Mouse (Mus musculus) cerebellum, postnatal 4 days (tissue): ENCODE measurements around the gene Gm45716.
"Not testable (repeated sequence)": the region's sequence is repeated elsewhere in the genome, so short reads cannot be mapped to it uniquely, and the experiment has no call there.

Source experiments
- DNase-seq, 2 experiments: peaks; one replicate each; pipeline ENCODE4 v3.0.0; 2022; ENCODE audit warnings: low spot score in 2 of 2, mixed read lengths in 1 of 2

The Gm45716 gene

DNA sequence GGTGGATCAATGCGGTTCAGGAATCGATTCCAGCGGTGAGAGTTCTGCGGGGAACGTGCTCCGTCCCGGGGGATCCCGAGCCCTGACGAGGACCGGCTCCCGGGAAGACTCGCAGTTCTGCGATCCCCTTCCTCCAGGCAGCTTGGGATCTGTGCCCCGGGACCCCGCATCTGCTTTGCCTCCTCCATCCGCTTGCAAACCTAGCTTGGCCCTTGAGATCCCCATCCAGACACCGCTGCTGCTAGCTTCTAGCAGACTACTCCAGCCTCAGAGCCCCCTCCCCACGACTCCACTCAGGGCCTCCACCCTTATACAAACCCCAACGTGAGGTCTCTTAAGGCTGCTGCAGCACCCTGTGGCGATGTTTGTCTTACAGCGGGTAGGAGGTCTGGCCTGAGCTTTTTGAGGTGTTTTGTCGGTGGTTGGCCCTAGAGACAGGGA, 62.2 kb downstream of the Gm45716 start:
- no peak for DNase-seq

DNA sequence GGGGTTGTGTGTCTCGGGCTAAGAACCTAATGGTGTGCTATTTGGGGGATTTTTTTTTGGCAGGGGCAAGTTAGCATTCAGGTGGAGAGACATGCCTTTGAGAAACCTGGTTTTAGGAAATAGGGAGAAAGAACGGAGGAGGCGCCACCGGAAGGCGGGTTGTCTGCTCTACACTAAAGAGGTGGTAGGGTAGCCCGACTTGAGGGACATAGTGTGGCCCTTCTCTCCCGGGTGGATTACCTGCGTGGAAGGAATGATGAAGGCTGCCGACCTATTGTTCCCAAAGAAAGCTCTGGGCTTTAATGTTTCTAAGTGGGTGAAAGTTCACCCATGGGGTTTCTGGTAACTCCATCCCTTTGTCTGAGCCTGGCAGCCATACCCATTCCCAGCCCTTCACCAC, 62.7 kb downstream of the Gm45716 start:
- DNase-seq = no peak

DNA sequence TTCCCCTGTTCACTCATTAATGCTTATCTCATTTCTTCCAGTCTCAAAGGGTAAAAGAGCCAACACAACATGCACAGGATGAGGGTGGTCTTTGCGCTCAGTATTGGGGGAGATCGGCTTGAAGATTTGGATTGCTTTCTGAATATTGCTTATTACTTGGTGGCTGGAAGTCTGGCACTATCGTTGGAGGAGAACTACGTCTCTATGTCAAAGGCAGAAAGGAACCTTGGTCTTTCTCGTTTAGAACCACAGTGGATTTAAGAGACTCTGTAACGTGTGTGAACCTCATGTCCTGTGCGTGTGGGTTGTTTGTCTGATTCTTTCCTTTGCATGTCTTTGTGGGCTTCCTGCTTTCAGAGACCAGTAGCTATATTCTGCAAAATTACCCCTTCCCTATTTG, 63.2 kb downstream of the Gm45716 start:
- DNase-seq = no peak

DNA sequence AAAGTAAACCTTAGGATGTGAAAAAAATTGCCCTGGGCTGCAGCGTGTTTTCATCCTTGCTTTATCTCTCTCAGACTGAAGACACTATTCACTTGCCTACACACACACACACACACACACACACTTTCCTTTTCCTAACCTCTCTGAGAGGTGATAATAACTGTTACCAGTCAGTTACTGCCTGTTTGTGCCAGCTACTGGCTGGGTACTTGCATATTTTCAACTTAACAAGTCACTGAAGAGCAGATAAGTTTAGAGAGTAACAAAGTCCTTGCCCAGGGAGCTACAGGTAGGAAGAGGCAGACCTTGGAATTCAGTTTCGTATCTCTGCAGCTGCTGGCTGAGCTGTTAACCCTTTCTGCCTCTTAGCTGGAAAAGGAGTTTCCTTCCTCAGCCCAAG, 64.4 kb downstream of the Gm45716 start:
- no peak for DNase-seq

DNA sequence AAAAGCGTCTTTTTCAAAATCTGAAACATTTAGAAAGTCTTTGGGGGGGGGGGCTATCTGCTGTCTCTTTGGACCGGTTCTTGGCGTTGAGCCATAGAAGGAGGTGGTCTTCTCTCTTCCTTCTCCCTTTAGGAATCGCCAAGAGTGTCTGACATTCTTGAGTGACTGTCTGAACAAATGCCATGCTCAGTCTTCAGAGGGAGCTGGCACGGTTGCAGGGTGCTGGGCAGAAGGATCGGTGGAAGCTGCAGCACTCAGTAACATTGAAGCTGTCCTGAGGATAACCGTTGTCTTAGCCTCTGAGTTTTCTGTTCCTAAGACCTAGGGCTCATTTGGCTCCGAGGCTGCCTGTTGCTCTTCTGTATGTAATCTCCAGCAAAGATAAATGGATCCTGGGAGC, 64.9 kb downstream of the Gm45716 start:
- DNase-seq = peak in 1 of 2 experiments; percentile 11

DNA sequence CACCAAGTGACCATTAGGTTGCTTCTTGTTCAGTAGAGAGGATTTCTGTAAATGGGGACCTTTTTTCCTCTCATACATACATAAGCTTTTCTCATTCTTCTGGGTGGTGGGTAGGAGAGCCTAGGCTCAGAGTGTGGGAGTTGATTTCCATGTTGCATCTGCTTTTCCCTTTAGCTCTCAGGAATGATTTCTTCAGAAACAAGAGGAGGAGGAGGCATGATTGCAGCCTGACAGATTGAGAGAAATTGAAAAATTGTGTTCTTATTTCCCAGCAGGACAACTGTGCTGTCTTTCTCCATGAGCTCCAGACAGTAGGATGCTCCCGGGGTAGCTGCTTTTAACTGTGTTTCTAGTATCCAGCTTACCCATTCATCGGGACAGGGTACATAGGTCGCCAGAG, 67.1 kb downstream of the Gm45716 start:
- DNase-seq = no peak

DNA sequence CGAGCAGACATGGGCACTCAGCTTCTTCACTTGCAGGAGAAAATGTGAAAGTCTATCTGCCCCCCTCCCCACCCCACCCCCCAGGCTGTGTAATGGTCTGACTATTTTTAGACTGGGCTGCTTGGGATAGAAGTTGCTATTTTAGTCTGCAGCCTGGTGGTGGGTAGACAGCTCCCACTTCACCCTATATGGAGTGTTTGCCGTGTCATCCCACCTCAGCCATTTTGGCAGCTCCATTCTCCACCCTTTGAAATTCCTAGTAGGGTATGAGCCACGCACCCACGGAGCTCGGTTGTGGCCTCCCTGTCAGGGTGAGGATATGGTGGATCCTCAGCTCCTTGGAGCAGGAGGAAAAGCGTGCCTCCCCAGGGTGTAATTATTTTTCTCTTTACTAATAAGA, 68.2 kb downstream of the Gm45716 start:
- DNase-seq = no peak

DNA sequence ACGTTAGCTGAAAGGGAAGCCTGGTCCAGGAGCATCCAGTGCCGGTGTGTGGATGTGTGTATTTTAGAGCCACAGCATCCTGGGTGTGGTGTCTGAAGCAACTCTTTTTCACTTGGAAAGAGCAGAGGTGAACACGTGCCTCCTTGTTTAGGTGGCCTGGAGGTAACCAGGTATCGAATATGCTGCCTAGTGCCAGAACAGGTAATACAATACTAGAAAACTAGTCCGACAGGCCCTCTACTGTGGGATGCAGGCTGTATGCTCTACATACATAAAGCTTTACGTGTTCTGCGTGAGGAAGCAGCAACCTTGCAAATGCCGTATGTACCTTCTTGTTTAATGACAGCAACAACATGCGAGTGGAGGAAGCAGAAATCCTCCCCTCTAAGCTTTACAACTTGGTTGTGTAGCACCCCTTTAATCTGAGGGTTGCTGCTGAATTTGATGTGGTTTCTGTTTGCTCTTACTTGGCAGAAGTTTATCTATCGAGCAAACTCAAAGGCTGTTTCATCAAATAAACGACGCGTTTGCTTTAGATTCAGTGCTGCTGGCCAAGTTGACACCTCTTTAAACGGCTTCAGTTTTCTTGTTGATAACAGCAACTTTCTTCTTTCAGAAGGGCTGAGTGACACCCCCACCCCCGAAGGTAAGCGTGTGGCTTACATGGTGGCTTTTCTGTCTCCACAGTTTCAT, 69.5 kb downstream of the Gm45716 start:
- no peak for DNase-seq

DNA sequence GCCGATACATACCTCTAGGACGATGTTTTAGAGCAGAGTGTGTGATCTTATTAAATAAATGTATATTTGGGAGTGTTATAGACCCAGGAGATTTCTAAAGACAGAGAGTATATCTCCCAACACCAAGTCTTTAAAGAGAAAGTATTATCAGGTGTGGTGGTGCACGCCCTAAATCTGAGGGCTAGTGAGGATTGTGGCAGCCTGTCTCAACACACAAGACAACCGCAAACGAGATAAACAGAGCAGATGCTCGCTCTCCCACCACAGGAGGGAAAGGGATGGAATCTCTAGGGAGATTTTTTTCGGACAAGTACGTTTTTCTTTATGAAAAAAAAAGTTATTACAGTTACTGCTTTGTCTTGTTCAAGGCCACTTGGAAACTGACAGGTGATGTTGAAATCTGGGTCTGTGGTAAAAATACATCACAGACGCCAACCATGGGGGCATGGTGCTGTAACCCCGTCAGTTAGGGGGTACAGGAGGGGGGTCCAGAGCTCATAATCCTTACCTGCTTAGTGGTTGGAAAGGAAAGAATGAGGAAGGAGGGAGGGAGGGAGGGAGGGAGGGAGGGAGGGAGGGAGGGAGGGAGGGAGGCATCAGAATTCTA, 70.9 kb downstream of the Gm45716 start:
- no peak for DNase-seq

DNA sequence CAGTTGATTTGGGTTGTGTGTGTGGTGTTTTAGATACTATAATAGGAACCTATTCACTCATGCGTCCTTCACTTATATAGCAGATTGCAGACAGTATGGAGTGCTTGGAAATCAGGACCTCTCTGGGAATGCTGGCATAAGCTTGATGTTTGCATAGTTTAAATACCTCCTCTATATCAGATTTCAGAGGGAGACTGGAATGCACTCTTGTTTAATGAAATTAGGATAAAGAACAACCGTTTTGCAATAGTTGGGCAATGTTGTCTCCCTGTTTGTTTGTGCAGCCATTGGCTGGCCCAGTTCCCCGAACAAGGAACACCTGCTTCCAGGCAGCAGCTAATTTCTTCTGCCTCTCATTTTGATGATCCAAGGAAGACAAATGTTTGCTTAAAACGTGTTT, 71.6 kb downstream of the Gm45716 start:
- no peak for DNase-seq

DNA sequence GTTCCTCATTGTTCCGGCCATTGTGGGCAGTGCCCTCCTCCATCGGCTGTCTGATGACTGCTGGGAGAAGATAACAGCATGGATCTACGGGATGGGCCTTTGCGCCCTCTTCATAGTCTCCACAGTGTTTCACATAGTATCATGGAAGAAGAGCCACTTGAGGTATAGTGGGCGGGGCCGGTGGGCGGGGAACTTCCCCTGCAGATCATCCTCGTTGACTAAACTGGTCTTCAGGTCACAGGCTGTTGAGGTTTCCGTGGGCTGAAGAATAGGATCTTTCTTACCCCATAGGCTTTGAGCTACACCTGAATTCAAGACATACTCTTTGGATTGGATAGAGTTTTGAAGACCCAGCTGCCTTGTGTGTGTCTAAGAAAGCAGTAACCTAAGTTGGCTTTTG, 72.3 kb downstream of the Gm45716 start:
- no peak for DNase-seq

DNA sequence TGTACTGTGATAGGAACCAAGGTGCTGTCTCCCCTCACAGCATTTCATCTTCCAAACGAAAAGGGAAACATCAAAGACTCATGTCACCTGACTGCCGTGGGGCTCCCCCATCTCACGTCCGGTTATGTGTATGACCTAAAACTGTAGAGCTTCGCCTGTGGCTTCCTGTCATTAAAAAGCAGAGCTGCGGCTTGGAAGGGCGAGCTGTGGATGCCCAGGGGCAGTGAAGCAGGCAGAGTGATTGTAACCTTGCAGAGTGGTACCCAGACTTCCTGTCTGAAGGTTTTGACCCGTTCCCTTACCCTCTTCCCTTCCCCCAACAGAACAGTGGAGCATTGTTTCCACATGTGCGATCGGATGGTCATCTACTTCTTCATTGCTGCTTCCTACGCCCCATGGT, 76.7 kb downstream of the Gm45716 start:
- no peak for DNase-seq

DNA sequence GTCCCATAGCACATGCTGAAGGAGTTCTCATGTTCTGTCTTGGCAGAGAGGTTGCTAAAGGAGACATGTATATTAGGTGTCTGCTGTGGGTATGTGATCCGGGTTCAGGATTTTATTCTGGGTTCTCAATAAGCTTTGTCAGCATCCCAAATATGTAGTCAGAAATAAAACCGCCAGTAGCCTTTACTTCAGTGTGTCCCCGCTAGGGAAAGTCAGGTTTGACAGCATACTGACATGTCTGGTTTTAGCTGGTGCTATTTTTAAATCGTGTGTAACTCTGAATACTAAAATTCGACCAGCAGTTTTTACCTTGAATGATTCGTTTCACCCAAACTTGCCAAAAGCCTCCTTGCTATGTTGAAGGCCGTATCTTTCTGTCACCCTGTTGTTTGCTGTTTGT, 78.1 kb downstream of the Gm45716 start:
- no peak for DNase-seq

DNA sequence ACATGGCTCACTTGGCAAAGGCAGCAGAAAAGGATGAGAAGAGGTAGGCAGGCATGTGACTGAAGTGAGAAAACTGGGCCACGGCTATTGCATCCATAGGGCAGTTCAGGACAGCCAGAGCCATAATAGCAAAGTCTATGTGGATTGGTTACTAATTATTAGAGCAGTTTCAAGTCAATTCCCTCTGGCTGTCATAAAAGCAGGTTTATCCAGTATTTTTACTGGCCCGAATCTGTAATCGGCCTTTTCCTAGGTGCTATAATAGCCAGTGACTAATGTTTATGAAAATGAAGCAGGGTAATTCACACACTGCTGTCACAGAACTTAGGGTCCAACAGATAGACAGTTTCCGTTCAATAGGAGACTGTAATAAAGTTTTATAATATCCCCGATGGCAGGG, 81.5 kb downstream of the Gm45716 start:
- no peak for DNase-seq

DNA sequence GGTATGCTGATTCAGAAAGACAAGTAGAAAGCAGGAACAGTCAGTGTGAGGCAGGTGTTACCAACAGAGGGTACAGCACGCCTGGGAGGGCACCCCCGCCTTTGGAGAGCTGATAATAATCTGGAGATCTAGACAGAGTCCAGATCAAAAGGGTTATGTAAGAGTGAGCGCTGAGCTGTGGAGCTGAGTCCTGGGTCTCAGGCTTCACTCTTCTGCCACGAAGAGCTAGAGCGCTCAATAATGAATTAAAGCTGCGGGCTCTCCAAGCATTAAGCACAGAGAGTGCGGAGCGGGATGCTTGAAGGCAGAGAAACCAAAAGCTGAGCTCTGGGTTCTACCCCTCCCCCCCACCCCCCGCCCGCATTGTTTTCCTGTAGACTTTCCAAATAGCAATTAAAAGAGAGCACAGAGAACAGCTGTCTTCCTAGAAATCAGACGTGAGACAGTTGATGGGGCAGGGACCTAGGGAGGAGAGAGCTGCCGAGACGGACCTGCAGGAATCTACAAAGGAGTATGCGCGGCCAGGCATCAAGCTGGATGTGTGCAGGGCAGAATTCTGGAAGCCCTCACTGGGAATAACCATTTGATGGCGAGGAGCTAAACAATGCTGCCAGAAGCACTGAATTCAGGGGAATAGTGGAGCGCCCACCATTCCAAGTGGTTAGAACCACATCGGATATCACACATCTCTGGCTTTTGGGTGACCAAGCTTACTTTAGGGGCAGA, 82.1 kb downstream of the Gm45716 start:
- DNase-seq = no peak

DNA sequence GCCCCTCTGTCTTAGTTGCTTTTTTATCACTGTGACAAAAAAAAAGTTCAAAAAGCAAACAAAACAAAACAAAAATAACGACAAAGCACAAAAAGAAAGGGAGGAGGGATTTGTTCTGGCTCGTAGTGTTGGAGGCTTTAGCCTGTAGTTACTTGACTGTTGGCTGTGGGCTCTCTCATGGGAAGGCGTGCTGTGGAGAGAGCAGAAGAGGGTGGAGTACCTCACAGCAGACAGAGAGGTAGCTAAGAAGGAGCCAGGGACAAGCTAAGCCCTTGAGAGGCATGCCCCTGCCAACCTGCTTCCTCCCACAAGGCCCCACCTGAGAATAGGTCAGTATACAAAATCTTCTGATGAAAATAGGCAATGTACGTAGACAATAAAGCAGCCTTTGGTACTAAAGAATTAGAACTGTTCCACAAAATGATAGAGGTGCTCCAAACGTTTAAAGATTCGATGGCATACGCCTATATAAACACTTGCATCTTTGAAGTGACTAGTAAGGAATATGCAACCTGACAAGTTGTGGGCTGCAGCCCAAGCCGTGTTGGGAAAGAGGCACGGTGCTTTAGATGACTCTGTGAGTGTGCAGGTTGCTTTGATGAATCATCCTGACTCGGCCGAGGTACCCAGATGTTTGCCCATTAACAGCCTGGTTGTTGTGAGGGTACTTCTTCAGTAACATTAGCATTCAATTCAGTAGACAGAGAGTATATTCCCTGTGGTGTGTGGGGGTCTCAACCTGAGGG, 82.8 kb downstream of the Gm45716 start:
- no peak for DNase-seq

DNA sequence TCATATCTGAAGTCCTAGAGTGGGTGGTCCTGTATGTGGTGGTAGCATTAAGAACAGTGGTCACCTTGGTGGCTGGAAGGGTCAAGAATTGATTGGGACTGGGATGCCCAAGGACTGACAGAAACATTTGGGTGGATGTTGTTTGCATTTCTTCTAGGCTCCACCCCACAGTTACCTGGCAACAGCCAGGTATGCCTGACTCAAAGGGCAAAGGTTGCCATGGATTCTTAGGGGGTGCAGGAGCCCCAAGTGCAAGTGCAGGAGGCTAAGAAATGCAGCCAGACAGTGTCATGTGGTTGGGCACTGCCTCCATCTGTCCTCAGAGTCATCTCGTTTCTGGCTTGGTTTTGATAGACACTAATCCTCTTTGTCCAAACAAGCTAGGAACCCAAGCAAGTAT, 86.7 kb downstream of the Gm45716 start:
- no peak for DNase-seq

DNA sequence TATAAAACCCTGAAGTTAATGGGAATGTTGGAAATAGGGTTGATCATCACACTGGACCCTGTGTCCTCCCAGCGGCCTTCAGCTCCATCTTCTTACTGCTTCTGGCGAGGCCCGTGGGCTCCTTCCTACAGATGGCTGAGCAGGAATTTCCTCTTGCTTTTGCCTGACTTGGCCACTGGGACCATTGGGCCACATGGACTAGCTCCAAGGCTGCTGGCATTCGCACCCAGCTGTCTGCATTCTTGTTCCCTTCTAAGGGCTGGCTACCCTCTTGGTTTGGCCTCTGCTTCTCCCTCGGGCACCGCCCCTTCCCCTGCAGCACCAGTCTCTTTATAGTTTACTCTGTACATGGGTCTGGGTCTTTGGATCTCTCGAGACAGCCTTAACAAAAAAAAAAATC, 88.2 kb downstream of the Gm45716 start:
- peak in 1 of 2 experiments; percentile 55 for DNase-seq

DNA sequence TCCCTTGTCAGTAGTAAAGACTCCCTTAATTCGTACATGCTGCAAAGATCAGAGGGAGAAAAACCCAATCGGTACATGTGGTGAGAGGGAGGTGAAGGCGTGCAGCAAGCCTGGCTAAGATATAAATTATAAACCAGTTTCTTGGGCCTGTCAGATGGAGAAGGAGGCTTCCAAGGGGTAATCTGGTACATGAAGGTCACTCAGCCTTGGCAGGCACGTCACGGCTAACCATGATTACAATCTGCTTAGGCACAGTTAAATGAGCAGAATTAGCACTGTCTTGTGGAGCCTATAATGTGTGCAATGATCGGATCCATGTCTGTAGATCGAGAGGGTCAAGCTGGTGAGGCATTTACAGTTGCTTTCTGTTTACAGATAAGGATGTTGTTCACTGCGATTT, 88.7 kb downstream of the Gm45716 start:
- DNase-seq = no peak

DNA sequence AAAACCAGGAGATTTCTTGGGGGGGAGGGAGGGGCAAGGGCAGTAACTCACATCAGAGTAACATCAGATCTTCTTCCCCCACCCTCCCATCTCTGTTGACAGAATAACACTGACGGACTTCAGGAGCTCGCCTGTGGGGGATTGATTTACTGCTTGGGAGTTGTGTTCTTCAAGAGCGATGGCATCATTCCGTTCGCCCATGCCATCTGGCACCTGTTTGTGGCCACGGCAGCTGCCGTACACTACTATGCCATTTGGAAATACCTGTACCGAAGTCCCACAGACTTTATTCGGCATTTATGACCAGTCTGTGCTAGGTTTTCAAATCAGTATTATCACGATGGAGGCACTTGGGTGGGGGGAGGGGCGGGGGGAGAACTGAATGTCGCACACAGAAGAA, 89.1 kb downstream of the Gm45716 start:
- no peak for DNase-seq

DNA sequence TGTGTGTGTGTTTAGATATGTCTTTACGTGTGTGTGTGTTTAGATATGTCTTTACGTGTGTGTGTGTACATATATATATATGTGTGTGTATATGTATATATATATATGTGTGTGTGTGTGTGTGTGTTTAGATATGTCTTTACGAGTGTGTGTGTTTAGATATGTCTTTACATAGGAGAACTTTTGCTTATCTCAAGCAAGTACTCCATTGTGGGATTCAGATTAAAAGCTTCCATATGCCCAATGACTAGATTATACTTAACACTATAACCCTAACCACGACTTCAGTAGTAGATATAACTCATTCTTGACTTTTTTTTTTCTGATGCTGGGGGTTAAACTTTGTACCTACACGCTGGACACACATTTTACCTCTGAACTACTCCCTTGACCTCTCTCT, 92.6 kb downstream of the Gm45716 start:
- DNase-seq = no peak

DNA sequence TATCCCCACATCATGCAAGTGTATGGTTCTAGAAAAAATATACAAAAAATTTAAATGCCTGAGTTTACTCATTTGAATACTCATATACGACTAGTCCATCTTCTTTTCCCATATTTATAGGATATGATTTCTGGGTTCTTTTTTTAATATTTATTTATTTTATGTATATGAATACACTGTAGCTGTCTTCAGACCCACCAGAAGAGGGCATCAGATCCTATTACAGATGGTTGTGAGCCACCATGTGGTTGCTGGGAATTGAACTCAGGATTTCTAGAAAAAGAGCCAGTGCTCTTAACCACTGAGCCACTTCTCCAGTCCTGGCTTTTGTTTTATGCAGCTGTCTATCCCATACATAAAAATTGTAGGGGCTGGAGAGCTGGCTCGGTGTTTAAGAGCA, 94.5 kb downstream of the Gm45716 start:
- not testable (repeated sequence) for DNase-seq
